Mouse (Mus musculus) kidney, postnatal 0 days (tissue): Measurements from ENCODE around the gene Kif16b. TPM values are rescaled to one million over a fixed set of nuclear protein-coding genes. Genes with fewer than 3 reads are reported as not detected.
A peak's percentile ranks its signal among the peaks of the same experiment; 100 is the strongest.

Experiments
- ATAC-seq: fragments of 200-750 bp; cut with Nextera tagmentation; replicated peaks from 2 replicates; pipeline ENCODE4 v1.8.0; 2017; ENCODE audit warnings: low read depth, moderate number of reproducible peaks, moderate TSS enrichment, moderate library complexity; ENCODE audit not compliant: low FRiP score
- DNase-seq: peaks from one replicate; pipeline ENCODE4 v3.0.0-alpha.2; 2016; ENCODE audit warnings: low spot score
- H3K27ac ChIP-seq: fragments of 300-500 bp; sonication (generic); 2 replicates; pipeline ENCODE4 v1.5.1; 2014; ENCODE audit warnings: mild to moderate bottlenecking
- H3K27me3 ChIP-seq: fragments of 300-500 bp; sonication (generic); 2 replicates; pipeline ENCODE4 v1.6.1; 2014; ENCODE audit warnings: low read length, mixed read lengths; ENCODE audit not compliant: insufficient read depth
- H3K36me3 ChIP-seq: fragments of 300-500 bp; sonication (generic); 2 replicates; pipeline ENCODE4 v1.6.1; 2014; ENCODE audit warnings: low read length, mixed read lengths; ENCODE audit not compliant: insufficient read depth
- H3K4me1 ChIP-seq: fragments of 300-500 bp; sonication (generic); replicated peaks from 2 replicates; pipeline ENCODE4 v1.6.1; 2014; ENCODE audit warnings: antibody characterized with exemption, low read length, mixed read lengths; ENCODE audit not compliant: insufficient read depth
- H3K4me2 ChIP-seq: fragments of 300-500 bp; sonication (generic); 2 replicates; pipeline ENCODE4 v1.6.1; 2014; ENCODE audit warnings: mild to moderate bottlenecking, low read length, moderate library complexity, mixed read lengths
- H3K4me3 ChIP-seq: fragments of 300-500 bp; sonication (generic); replicated peaks from 2 replicates; pipeline ENCODE4 v1.5.1; 2014; ENCODE audit warnings: low read depth, low read length
- H3K9ac ChIP-seq: fragments of 300-500 bp; sonication (generic); 2 replicates; pipeline ENCODE4 v1.6.1; 2014; ENCODE audit warnings: low read depth, low read length
- H3K9me3 ChIP-seq: fragments of 300-500 bp; sonication (generic); replicated peaks from 2 replicates; pipeline ENCODE4 v1.6.1; 2016; ENCODE audit warnings: low read length, inconsistent platforms, mixed read lengths
- CTCF ChIP-seq: IDR thresholded peaks from 2 replicates; pipeline ENCODE4 v1.5.1; 2016; ENCODE audit warnings: antibody characterized with exemption, low read depth, mild to moderate bottlenecking, moderate library complexity
- WGBS: fragments of 180-500 bp; shearing (Covaris S2); extraction: QIAGEN DNeasy Blood & Tissue Kit; methylation state at CpG from one replicate; pipeline ENCODE4 v1.1.7; 2014; 5-methylcytosine and 5-hydroxymethylcytosine counted together
- polyA plus RNA-seq: library from polyadenylated mRNA; unstranded; fragments of >200 nt; fragmentation: Nextera tagmentation; extraction: Ambion mirVana; gene quantifications from 2 replicates; pipeline ENCODE4 v1.2.1, GENCODE M21; 2015

Gene Kif16b
- polyA plus RNA-seq, 1 experiment from 2014 or later, result 18.9 TPM

GRCm38 (mm10) chr2:142797310-142797709, 104.0 kb downstream of the Kif16b start:
- Histone ChIP-seq H3K9ac (no peak overlapping the region), H3K36me3 (no peaks in the 10 kb centered on the region), H3K9me3 (no peaks in the 10 kb centered on the region), H3K27me3 (no peaks in the 10 kb centered on the region), H3K4me3 (no peak overlapping the region), H3K27ac (no peak overlapping the region), H3K4me2 (no peak overlapping the region), H3K4me1 (no peaks in the 10 kb centered on the region)
- 35% methylated on average over 6 of the region's 6 CpGs for WGBS
- ATAC-seq (no peak), DNase-seq (peak; percentile 12)
- TF ChIP-seq CTCF, result no peak

DNA sequence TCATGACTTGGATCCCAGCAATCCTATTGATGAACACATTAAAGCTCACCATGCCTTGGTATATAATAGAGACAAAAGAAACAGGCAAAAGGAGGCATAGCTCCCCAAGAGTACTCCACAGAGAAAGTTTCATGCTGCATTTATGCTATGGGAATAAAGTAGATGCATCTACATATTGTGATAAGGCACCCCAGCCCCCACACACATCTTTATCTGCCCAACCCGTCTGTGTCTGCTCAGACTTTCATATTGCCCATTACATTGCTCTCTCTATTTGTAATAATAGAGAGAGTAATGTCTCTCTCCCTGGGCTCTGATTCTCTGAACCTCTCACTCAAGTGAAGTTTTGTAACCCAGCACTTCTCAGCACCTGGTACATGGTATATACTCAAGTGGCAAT, 126.0 kb downstream of the Kif16b start:
- Histone ChIP-seq H3K36me3 (no peaks in the 10 kb centered on the region), H3K4me3 (no peak overlapping the region), H3K9me3 (no peaks in the 10 kb centered on the region), H3K27me3 (no peaks in the 10 kb centered on the region), H3K27ac (no peak overlapping the region), H3K4me1 (no peaks in the 10 kb centered on the region), H3K4me2 (no peak overlapping the region), H3K9ac (no peak overlapping the region)
- WGBS, result 76% methylated on average over 1 of the region's 1 CpGs
- ATAC-seq (no peak), DNase-seq (no peak)
- TF ChIP-seq CTCF, result no peak

DNA sequence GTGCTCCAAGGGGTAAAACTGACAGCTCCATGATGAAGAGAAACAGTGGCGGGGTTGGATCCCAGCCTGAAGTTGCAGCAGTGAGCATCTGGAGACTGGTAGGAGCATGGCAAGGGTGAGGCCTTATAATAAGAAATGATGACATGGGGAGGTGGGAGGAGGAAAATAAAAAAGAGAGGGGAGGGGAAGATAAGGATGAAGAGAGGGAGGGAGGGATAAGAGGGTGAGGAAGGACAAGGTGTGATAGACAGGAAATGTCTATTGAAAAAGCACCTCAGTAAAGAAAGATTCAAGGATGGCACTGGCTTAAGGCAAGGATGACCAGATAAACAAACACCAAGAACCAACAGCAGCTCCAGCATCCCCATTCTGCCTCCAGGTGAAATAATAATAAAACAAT, 126.6 kb downstream of the Kif16b start:
- ATAC-seq (no peak), DNase-seq (no peak)
- Histone ChIP-seq H3K27me3 (no peaks in the 10 kb centered on the region), H3K9ac (no peak overlapping the region), H3K4me2 (no peak overlapping the region), H3K36me3 (no peaks in the 10 kb centered on the region), H3K4me3 (no peak overlapping the region), H3K4me1 (no peaks in the 10 kb centered on the region), H3K27ac (no peak overlapping the region), H3K9me3 (no peaks in the 10 kb centered on the region)
- 77% methylated on average over 1 of the region's 1 CpGs for WGBS
- TF ChIP-seq CTCF, result no peak

GRCm38 (mm10) chr2:142769647-142770121, 131.6 kb downstream of the Kif16b start:
- Histone ChIP-seq H3K27ac (no peak overlapping the region), H3K4me3 (no peak overlapping the region), H3K27me3 (no peaks in the 10 kb centered on the region), H3K9ac (no peak overlapping the region), H3K9me3 (no peaks in the 10 kb centered on the region), H3K4me1 (no peaks in the 10 kb centered on the region), H3K36me3 (no peaks in the 10 kb centered on the region), H3K4me2 (no peak overlapping the region)
- DNase-seq (no peak), ATAC-seq (no peak)
- 71% methylated on average over 11 of the region's 11 CpGs for WGBS
- TF ChIP-seq CTCF, result no peak

DNA sequence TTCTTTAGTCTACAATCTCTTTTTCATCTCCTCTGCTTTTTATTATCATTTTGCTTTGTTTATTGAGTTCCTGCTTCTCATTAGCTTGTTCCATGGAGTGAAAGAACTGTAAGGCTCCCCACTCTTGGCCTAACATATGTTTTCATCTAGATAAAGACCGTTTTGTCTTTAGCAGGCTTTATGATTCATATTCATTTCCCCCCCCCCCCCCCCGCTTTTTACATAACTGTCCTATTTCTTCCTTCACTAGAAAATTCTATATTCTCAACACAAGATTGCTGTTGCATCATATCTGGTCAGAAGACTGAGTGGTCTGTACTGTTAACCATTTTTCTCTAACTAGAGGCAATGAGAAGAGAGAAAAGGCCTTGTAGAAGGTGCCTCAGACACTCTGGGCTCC, 137.1 kb downstream of the Kif16b start:
- no peaks in the 10 kb centered on the region for H3K36me3 ChIP-seq
- no peak for ATAC-seq
- H3K27me3 ChIP-seq, result no peaks in the 10 kb centered on the region
- no peak overlapping the region for H3K9ac ChIP-seq
- no peak for DNase-seq
- whole genome bisulfite sequencing, result 69% methylated on average over 2 of the region's 2 CpGs
- no peak overlapping the region for H3K27ac ChIP-seq
- H3K4me1 ChIP-seq, result no peaks in the 10 kb centered on the region
- H3K9me3 ChIP-seq, result no peaks in the 10 kb centered on the region
- no peak overlapping the region for H3K4me3 ChIP-seq
- no peak overlapping the region for H3K4me2 ChIP-seq
- TF ChIP-seq CTCF, result no peak

GRCm38 (mm10) chr2:142760843-142761242, 140.5 kb downstream of the Kif16b start:
- Histone ChIP-seq H3K9me3 (no peaks in the 10 kb centered on the region), H3K27me3 (no peaks in the 10 kb centered on the region), H3K36me3 (0 out of 2 replicates have a peak, but pooled peaks cover 4% of the 10 kb centered on the region), H3K9ac (no peak overlapping the region), H3K4me3 (no peak overlapping the region), H3K4me1 (no peaks in the 10 kb centered on the region), H3K4me2 (no peak overlapping the region), H3K27ac (no peak overlapping the region)
- DNase-seq (peak; percentile 52), ATAC-seq (no peak)
- 34% methylated on average over 4 of the region's 4 CpGs for WGBS
- no peak for TF ChIP-seq CTCF

DNA sequence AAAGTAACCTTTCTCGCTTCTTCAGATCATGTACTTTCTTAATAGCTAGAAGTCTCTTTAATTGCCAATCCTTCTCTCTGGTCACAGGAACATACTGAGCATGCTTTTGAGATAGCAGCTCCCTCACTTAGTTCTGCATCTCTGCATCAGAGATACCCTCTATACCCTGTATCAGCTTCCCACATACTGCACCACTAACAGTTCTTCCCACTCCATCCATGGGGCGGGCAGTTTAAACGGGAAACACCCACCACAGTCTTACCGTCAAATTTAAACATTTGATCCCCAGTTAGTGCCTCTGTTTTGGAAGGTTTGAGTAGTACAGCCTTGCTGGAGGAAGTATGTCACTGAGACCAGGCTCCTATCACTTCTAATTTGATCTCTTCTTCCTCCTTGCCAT, 142.1 kb downstream of the Kif16b start:
- Histone ChIP-seq H3K9ac (no peak overlapping the region), H3K9me3 (no peaks in the 10 kb centered on the region), H3K27me3 (no peaks in the 10 kb centered on the region), H3K4me2 (no peak overlapping the region), H3K4me1 (no peaks in the 10 kb centered on the region), H3K4me3 (no peak overlapping the region), H3K36me3 (0 out of 2 replicates have a peak, but pooled peaks cover 7% of the 10 kb centered on the region), H3K27ac (no peak overlapping the region)
- DNase-seq, result no peak
- no peak for TF ChIP-seq CTCF
- WGBS, result 90% methylated on average over 4 of the region's 4 CpGs
- ATAC-seq, result no peak
